Mouse (Mus musculus) frontal cortex, postnatal 36 days (tissue): ENCODE data around the gene Olfr1389.
A peak's percentile ranks its signal among the peaks of the same experiment; 100 is the strongest.
"Not testable (repeated sequence)": the region's sequence is repeated elsewhere in the genome, so short reads cannot be mapped to it uniquely, and the experiment has no call there.

Experiments used
- DNase-seq, 2 experiments: peaks; one replicate each; pipeline ENCODE4 v3.0.0; 2022; ENCODE audit warnings: low spot score in 2 of 2

Olfr1389 gene

DNA sequence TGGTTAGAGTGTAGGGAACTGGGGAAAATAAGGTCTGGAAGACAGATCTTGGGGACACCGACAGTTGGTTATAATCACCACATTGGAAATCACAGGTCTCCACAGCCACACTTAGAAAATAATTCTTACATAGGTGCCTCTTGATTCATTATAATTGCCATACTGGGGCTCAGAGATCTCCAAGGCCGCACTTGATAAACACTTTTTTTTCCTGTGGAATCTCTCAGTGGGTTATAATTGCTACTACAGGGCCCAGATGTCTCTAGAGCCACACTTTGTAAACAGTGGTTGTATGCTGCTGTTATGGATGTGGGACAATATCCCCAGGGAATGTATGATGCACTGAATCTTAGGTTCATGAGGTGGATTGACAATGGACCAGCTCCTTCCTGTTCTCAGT, at the start of gene Olfr1389:
Olfr1389 (plus strand) TSS at position 301 of the 400 bp plus-strand sequence.
- DNase-seq, result no peak

- no peak for DNase-seq
Measured at GRCm38 (mm10) chr11:49383133-49383532, 39.7 kb upstream of the Olfr1389 start.

DNA sequence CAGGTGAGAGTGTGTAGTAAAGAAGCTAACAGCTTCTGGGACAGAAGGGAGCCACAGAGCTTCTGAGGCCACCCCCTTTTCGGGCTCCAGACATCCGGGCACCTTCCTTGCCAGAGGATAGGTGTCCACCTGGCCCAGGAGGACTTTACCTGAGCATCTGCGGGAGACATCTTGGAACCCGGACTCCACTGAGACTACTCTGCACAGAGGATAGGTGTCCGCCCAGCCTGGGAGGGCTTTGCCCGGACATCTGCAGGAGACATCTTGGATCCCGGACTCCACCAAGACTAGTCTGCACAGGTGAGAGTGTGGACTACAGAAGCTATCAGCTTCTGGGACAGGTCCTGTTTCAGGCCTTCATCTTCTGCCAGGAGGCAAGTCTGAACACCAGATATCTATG, 36.7 kb upstream of the Olfr1389 start:
- DNase-seq, result not testable (repeated sequence)

- DNase-seq, result not testable (repeated sequence)
Measured at GRCm38 (mm10) chr11:49392707-49393106, 30.2 kb upstream of the Olfr1389 start.

GRCm38 (mm10) chr11:49406784-49407183, 16.1 kb upstream of the Olfr1389 start:
- DNase-seq, result no peak

GRCm38 (mm10) chr11:49410540-49410939, 12.3 kb upstream of the Olfr1389 start:
- DNase-seq, result peak in 1 of 2 experiments; percentile 29

- DNase-seq, result no peak
Measured at GRCm38 (mm10) chr11:49425257-49425927, 2.5 kb downstream of the Olfr1389 start.

- peak; percentile 11 to 21 for DNase-seq
Measured at GRCm38 (mm10) chr11:49429641-49430040, 6.8 kb downstream of the Olfr1389 start.

DNA sequence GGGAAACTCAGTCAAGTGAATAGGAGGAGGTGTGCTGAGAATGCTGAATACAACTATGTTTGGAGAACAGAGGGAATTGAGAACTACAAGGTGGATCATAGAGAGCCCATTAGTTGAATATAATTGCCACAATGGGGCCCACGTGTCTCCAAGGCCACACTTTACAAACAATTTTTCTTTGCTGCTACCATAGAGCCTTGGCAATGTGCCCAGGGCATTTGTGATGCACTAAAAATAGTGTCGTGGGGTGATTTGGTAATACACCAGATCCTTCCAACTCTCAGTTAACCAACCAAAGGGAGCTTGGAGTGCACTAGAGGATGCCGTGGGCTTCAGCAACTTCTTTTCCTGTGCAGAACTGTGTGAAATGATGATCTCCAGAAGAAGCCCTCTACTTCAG, 13.5 kb downstream of the Olfr1389 start, which contains the start of gene Olfr1388:
Olfr1388 (plus strand) TSS at position 214 of the 400 bp plus-strand sequence.
- DNase-seq, result no peak

GRCm38 (mm10) chr11:49455043-49455442, 32.2 kb downstream of the Olfr1389 start, which contains the start of gene Olfr1387:
TSS of gene Olfr1387 (plus strand) at chr11:49455343.
- no peak for DNase-seq

- DNase-seq, result not testable (repeated sequence)
Measured at GRCm38 (mm10) chr11:49464746-49465145, 41.9 kb downstream of the Olfr1389 start, which contains the start of gene Olfr1386. TSS of gene Olfr1386 (plus strand) at chr11:49465046.
